Mouse (Mus musculus) hindbrain, embryonic 16.5 days (tissue): ENCODE results near the gene Kcnip3. TPM values are rescaled to one million over a fixed set of nuclear protein-coding genes. Genes with fewer than 3 reads are reported as not detected.

Experiments used
- ATAC-seq: fragments of 200-750 bp; cut with Nextera tagmentation; 2 replicates; pipeline ENCODE4 v1.8.0; 2017; ENCODE audit warnings: moderate TSS enrichment, moderate library complexity
- H3K27ac ChIP-seq: fragments of 300-500 bp; sonication (generic); 2 replicates; pipeline ENCODE4 v1.5.1; 2014; ENCODE audit warnings: low read depth, mild to moderate bottlenecking, control low read depth, low read length, moderate library complexity
- H3K27me3 ChIP-seq: fragments of 300-500 bp; sonication (generic); replicated peaks from 2 replicates; pipeline ENCODE4 v1.6.1; 2014; ENCODE audit warnings: low read length; ENCODE audit not compliant: control insufficient read depth, insufficient read depth
- H3K36me3 ChIP-seq: fragments of 300-500 bp; sonication (generic); 2 replicates; pipeline ENCODE4 v1.6.1; 2014; ENCODE audit warnings: mild to moderate bottlenecking, low read length, moderate library complexity, mixed read lengths; ENCODE audit not compliant: control insufficient read depth, insufficient read depth
- H3K4me1 ChIP-seq: fragments of 300-500 bp; sonication (generic); 2 replicates; pipeline ENCODE4 v1.6.1; 2014; ENCODE audit warnings: low read depth, low read length; ENCODE audit not compliant: control insufficient read depth, insufficient read depth
- H3K4me2 ChIP-seq: fragments of 300-500 bp; sonication (generic); 2 replicates; pipeline ENCODE4 v1.6.1; 2014; ENCODE audit warnings: mild to moderate bottlenecking, low read length, control low read depth, moderate library complexity
- H3K4me3 ChIP-seq: fragments of 300-500 bp; sonication (generic); 2 replicates; pipeline ENCODE4 v1.5.1; 2014; ENCODE audit warnings: mild to moderate bottlenecking, low read length, control low read depth, moderate library complexity
- H3K9ac ChIP-seq: fragments of 300-500 bp; sonication (generic); 2 replicates; pipeline ENCODE4 v1.6.1; 2014; ENCODE audit warnings: low read depth, mild to moderate bottlenecking, control low read depth, low read length, moderate library complexity
- H3K9me3 ChIP-seq: fragments of 300-500 bp; sonication (generic); 2 replicates; pipeline ENCODE4 v1.6.1; 2014; ENCODE audit warnings: mild to moderate bottlenecking, low read length, moderate library complexity; ENCODE audit not compliant: control insufficient read depth
- WGBS: fragments of 180-500 bp; shearing (Covaris S2); extraction: QIAGEN DNeasy Blood & Tissue Kit; methylation state at CpG from one replicate; pipeline ENCODE4 v1.1.7; 2014; 5-methylcytosine and 5-hydroxymethylcytosine counted together
- polyA plus RNA-seq: library from polyadenylated mRNA; unstranded; fragments of >200 nt; fragmentation: Nextera tagmentation; extraction: Ambion mirVana; gene quantifications from 2 replicates; pipeline ENCODE4 v1.2.1, GENCODE M21; 2015

The Kcnip3 gene
- polyA plus RNA-seq, 1 experiment from 2014 or later: 15.4 TPM

- no peaks in the 10 kb centered on the region for H3K9me3 ChIP-seq
Observed at GRCm38 (mm10) chr2:127444055-127444789, 77.7 kb downstream of the Kcnip3 start, which contains the start of gene Fahd2a. Gene Fahd2a (minus strand): TSS chr2:127444565.

GRCm38 (mm10) chr2:127437697-127438096 is 84.2 kb downstream of the Kcnip3 start:
- H3K4me1 ChIP-seq: no peaks in the 10 kb centered on the region
- H3K27me3 ChIP-seq: no peaks in the 10 kb centered on the region
- no peak for ATAC-seq
- H3K4me2 ChIP-seq: no peak overlapping the region
- H3K9ac ChIP-seq: no peak overlapping the region
- no peaks in the 10 kb centered on the region for H3K9me3 ChIP-seq
- 78% methylated on average over 5 of the region's 5 CpGs for WGBS
- no peak overlapping the region for H3K4me3 ChIP-seq
- no peak overlapping the region for H3K27ac ChIP-seq
- 0 out of 2 replicates have a peak, but pooled peaks cover 13% of the 10 kb centered on the region for H3K36me3 ChIP-seq

More at GRCm38 (mm10) chr2:127444055-127444789, 77.7 kb downstream of the Kcnip3 start, which contains the start of gene Fahd2a:
- Histone ChIP-seq H3K27me3 (no peaks in the 10 kb centered on the region), H3K4me3 (peak within 1 kb of the TSS; percentile 57), H3K9ac (peak within 1 kb of the TSS; percentile 64), H3K36me3 (no peaks in the 10 kb centered on the region), H3K4me2 (peak within 1 kb of the TSS; percentile 71), H3K27ac (no peak within 1 kb of the TSS), H3K4me1 (peaks cover 11% of the 10 kb centered on the region)
- WGBS: 3% methylated on average over 37 of the region's 37 CpGs
- peak; percentile 97 for ATAC-seq

GRCm38 (mm10) chr2:127435554-127435953 is 86.3 kb downstream of the Kcnip3 start:
- no peak overlapping the region for H3K4me2 ChIP-seq
- no peak overlapping the region for H3K9ac ChIP-seq
- no peak overlapping the region for H3K4me3 ChIP-seq
- WGBS: 96% methylated on average over 2 of the region's 2 CpGs
- H3K36me3 ChIP-seq: 0 out of 2 replicates have a peak, but pooled peaks cover 13% of the 10 kb centered on the region
- H3K27ac ChIP-seq: no peak overlapping the region
- no peaks in the 10 kb centered on the region for H3K4me1 ChIP-seq
- ATAC-seq: no peak
- no peaks in the 10 kb centered on the region for H3K27me3 ChIP-seq
- no peaks in the 10 kb centered on the region for H3K9me3 ChIP-seq

- no peak overlapping the region for H3K4me3 ChIP-seq
- no peak overlapping the region for H3K9ac ChIP-seq
- 52% methylated on average over 2 of the region's 2 CpGs for WGBS
- H3K4me2 ChIP-seq: no peak overlapping the region
- no peaks in the 10 kb centered on the region for H3K4me1 ChIP-seq
- no peak for ATAC-seq
- H3K27me3 ChIP-seq: no peaks in the 10 kb centered on the region
- H3K27ac ChIP-seq: no peak overlapping the region
- no peaks in the 10 kb centered on the region for H3K9me3 ChIP-seq
- H3K36me3 ChIP-seq: 0 out of 2 replicates have a peak, but pooled peaks cover 13% of the 10 kb centered on the region
Observed at GRCm38 (mm10) chr2:127435135-127435534, 86.8 kb downstream of the Kcnip3 start.

GRCm38 (mm10) chr2:127433487-127434295 is 88.2 kb downstream of the Kcnip3 start:
- Histone ChIP-seq H3K4me3 (no peak overlapping the region), H3K27ac (no peak overlapping the region), H3K9ac (no peak overlapping the region), H3K4me2 (no peak overlapping the region), H3K27me3 (no peaks in the 10 kb centered on the region), H3K4me1 (no peaks in the 10 kb centered on the region), H3K36me3 (0 out of 2 replicates have a peak, but pooled peaks cover 13% of the 10 kb centered on the region), H3K9me3 (no peaks in the 10 kb centered on the region)
- 0 out of 2 replicates have a peak, but pooled peaks have one; percentile 15 for ATAC-seq
- 80% methylated on average over 9 of the region's 9 CpGs for WGBS

- Histone ChIP-seq H3K9ac (no peak overlapping the region), H3K27ac (no peak overlapping the region), H3K4me3 (no peak overlapping the region), H3K4me1 (no peaks in the 10 kb centered on the region), H3K27me3 (no peaks in the 10 kb centered on the region; the same call in 1 of the 2 replicates), H3K36me3 (0 out of 2 replicates have a peak, but pooled peaks cover 4% of the 10 kb centered on the region), H3K4me2 (no peak overlapping the region), H3K9me3 (no peaks in the 10 kb centered on the region)
- 37% methylated on average over 3 of the region's 3 CpGs for WGBS
- ATAC-seq: no peak
Observed at GRCm38 (mm10) chr2:127430238-127430637, 91.7 kb downstream of the Kcnip3 start.

GRCm38 (mm10) chr2:127424977-127425376 is 96.9 kb downstream of the Kcnip3 start, which contains the start of gene Gpat2:
Gene Gpat2 (plus strand): TSS chr2:127425199.
- no peaks in the 10 kb centered on the region; the same call in 1 of the 2 replicates for H3K27me3 ChIP-seq
- H3K9me3 ChIP-seq: no peaks in the 10 kb centered on the region
- whole genome bisulfite sequencing: 85% methylated on average over 17 of the region's 17 CpGs
- no peak for ATAC-seq
- H3K4me2 ChIP-seq: no peak within 1 kb of the TSS
- H3K36me3 ChIP-seq: no peaks in the 10 kb centered on the region
- no peak within 1 kb of the TSS for H3K9ac ChIP-seq
- no peaks in the 10 kb centered on the region for H3K4me1 ChIP-seq
- H3K27ac ChIP-seq: no peak within 1 kb of the TSS
- no peak within 1 kb of the TSS for H3K4me3 ChIP-seq

- Histone ChIP-seq H3K9ac (no peak overlapping the region), H3K4me1 (no peaks in the 10 kb centered on the region), H3K4me2 (no peak overlapping the region), H3K27me3 (no peaks in the 10 kb centered on the region), H3K27ac (no peak overlapping the region), H3K36me3 (no peaks in the 10 kb centered on the region), H3K9me3 (no peaks in the 10 kb centered on the region), H3K4me3 (no peak overlapping the region)
- WGBS: 72% methylated on average over 10 of the region's 10 CpGs
- ATAC-seq: no peak
Observed at GRCm38 (mm10) chr2:127418266-127418970, 103.5 kb downstream of the Kcnip3 start.
